Mouse (Mus musculus) CD4-positive helper T cell, adult 2 months (primary cell): ENCODE data around the gene Shc2.

Source experiments
- DNase-seq: peaks from one replicate; pipeline ENCODE4 v3.0.0-alpha.2; 2012; ENCODE audit warnings: low read depth, missing footprints, low spot score

Shc2 gene

GRCm38 (mm10) chr10:79615860-79616259 is 21.9 kb downstream of the Shc2 start:
- no peak for DNase-seq

- DNase-seq = no peak
These were observed 23.4 kb downstream of the Shc2 start for GRCm38 (mm10) chr10:79614305-79614643.

- peak; percentile 34 for DNase-seq
These were observed 24.0 kb downstream of the Shc2 start, which contains the start of gene C2cd4c for GRCm38 (mm10) chr10:79613578-79614304. TSS of gene C2cd4c (minus strand) at chr10:79614025.

- no peak for DNase-seq
These were observed 25.3 kb downstream of the Shc2 start for GRCm38 (mm10) chr10:79612192-79613135.

- DNase-seq = no peak
These were observed 26.4 kb downstream of the Shc2 start for GRCm38 (mm10) chr10:79611296-79611695.

- no peak for DNase-seq
These were observed 28.4 kb downstream of the Shc2 start for GRCm38 (mm10) chr10:79609276-79609675.

GRCm38 (mm10) chr10:79607892-79608291 is 29.8 kb downstream of the Shc2 start:
- DNase-seq = no peak

GRCm38 (mm10) chr10:79606537-79606936 is 31.2 kb downstream of the Shc2 start:
- no peak for DNase-seq

GRCm38 (mm10) chr10:79597936-79598230 is 39.8 kb downstream of the Shc2 start:
- no peak for DNase-seq

- no peak for DNase-seq
These were observed 40.4 kb downstream of the Shc2 start for GRCm38 (mm10) chr10:79597051-79597935.

- no peak for DNase-seq
These were observed 42.2 kb downstream of the Shc2 start for GRCm38 (mm10) chr10:79595590-79595929.

GRCm38 (mm10) chr10:79594872-79595589 is 42.7 kb downstream of the Shc2 start:
- peak; percentile 54 for DNase-seq

GRCm38 (mm10) chr10:79594111-79594510 is 43.6 kb downstream of the Shc2 start:
- no peak for DNase-seq

- DNase-seq = no peak
These were observed 47.0 kb downstream of the Shc2 start for GRCm38 (mm10) chr10:79590702-79591101.

- no peak for DNase-seq
These were observed 50.0 kb downstream of the Shc2 start for GRCm38 (mm10) chr10:79587752-79588126.

GRCm38 (mm10) chr10:79587061-79587751 is 50.5 kb downstream of the Shc2 start, which contains the start of gene Theg:
TSS of gene Theg (minus strand) at chr10:79587331.
- DNase-seq = no peak

GRCm38 (mm10) chr10:79586243-79586642 is 51.5 kb downstream of the Shc2 start:
- DNase-seq = no peak

GRCm38 (mm10) chr10:79585723-79586122 is 52.0 kb downstream of the Shc2 start:
- DNase-seq = no peak

- DNase-seq = no peak
These were observed 52.6 kb downstream of the Shc2 start for GRCm38 (mm10) chr10:79585136-79585535.

GRCm38 (mm10) chr10:79584426-79584825 is 53.3 kb downstream of the Shc2 start:
- DNase-seq = no peak

GRCm38 (mm10) chr10:79584021-79584420 is 53.7 kb downstream of the Shc2 start:
- DNase-seq = no peak
